Mouse (Mus musculus): ENCODE data around the gene Krtcap3. TPM values are rescaled to one million over a fixed set of nuclear protein-coding genes. Genes with fewer than 3 reads are reported as not detected.

Gene Krtcap3
- total RNA-seq, 2 experiments from 2014 or later = 1.3 to 2.4 TPM

DNA sequence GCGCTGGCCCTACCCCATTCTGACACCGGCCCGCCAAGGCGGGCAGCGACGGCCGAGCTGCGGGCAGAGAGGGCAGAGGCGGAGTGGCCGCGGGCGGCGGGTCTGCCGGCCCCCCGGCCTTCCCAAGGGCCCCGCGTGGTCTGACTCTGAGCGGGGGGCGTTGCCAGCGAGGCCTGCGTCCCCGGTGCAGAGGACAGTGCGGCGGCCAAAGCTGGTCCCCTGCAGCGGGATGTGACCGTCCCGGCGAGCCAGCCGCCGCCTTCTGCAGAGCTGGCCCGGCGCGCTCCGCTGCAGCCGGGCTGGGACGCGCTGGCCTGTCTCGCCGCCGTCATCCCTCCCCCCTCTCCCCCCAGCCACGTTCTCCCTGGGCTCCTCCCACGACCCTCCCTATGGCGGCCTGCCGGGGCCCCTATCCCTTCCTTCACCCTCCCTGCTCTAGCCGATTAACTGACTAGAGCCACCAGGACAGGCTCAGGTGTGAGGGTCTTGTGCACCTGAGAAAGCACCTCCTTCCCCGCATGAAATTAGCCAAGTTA lies 44.2 kb downstream of the Krtcap3 start, which contains the start of gene Fndc4:
Fndc4 (minus strand) TSS at position 475 of the 536 bp plus-strand sequence.
- peak; percentile 49 to 52 for DNase-seq (ENCODE audit: low spot score in 2 of 2)

GRCm38 (mm10) chr5:31297047-31297757 lies 45.7 kb downstream of the Krtcap3 start, which contains the start of gene Gckr:
Gene Gckr, plus strand, starts transcription at chr5:31297443.
- DNase-seq (ENCODE audit: low spot score in 2 of 2) = no peak
- intact Hi-C loops (cut with DNase I) = loop anchor here (10.0 kb wide), 1 partner anchor 332 kb away; the partner anchor contains the start of genes Preb and Tcf23

More for the DNA sequence above, 44.2 kb downstream of the Krtcap3 start, which contains the start of gene Fndc4:
- intact Hi-C loops (cut with DNase I) = loop anchor here (10.0 kb wide), 1 partner anchor 331 kb away; the partner anchor contains the start of genes Preb and Tcf23

DNA sequence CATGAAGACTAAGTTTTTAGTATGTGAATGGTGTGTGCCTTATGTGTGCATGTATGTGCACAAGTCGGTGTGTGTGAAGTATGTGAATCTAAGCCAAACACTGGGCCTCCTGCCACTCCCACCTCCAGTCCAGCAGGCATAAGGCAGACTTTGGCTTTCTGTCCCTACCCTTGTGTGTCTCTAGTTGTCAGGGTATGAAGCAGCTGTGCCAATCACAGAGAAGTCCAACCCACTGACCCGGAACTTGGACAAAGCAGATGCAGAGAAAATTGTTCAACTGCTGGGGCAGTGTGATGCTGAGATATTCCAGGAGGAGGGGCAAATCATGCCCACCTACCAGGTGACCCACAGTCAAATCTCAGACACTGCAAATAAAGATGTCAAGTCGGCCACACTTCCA lies 46.5 kb downstream of the Krtcap3 start:
- intact Hi-C loops (cut with DNase I) = loop anchor here (10.0 kb wide), 1 partner anchor 333 kb away; the partner anchor contains the start of genes Preb and Tcf23
- no peak for DNase-seq (ENCODE audit: low spot score in 2 of 2)

- intact Hi-C loops (cut with DNase I) = loop anchor here (10.0 kb wide), 1 partner anchor 334 kb away; the partner anchor contains the start of genes Preb and Tcf23
Measured at GRCm38 (mm10) chr5:31298486-31298885, 47.0 kb downstream of the Krtcap3 start.

DNA sequence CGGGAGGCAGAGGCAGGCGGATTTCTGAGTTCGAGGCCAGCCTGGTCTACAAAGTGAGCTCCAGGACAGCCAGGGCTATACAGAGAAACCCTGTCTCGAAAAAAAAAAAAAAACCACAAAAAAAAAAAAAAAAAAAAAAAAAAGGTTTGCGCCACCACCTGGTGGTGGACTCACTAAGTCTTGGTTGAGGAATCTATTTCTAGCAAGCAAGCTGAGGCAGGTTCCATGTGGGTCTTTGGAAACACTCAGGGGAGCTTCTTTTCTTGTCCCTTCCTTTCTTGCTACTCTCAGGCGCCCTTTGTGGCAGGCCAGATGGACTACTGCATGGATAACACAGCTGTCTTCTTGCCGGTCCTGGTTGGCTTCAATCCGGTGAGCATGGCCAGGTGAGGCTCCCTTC lies 50.4 kb downstream of the Krtcap3 start:
- intact Hi-C loops (cut with DNase I) = no loop called here

More at GRCm38 (mm10) chr5:31298486-31298885, 47.0 kb downstream of the Krtcap3 start:
- DNase-seq (ENCODE audit: low spot score in 2 of 2) = no peak

More for the DNA sequence above, 50.4 kb downstream of the Krtcap3 start:
- DNase-seq (ENCODE audit: low spot score in 2 of 2) = no peak

Other genes starting within 250 kb of the Krtcap3 start
- gene Atraid, start 203.4 kb upstream of the Krtcap3 start, total RNA-seq (2021) = 10 to 100 TPM; 70.8 to 71.4 TPM
- gene Slc5a6, start 202.8 kb upstream of the Krtcap3 start, total RNA-seq (2021) = 10 to 100 TPM; 12.4 to 16.7 TPM
- 10 to 100 TPM; 17.4 to 25.5 TPM for gene Cad, start 196.9 kb upstream of the Krtcap3 start, total RNA-seq (2021)
- gene Dnajc5g, start 145.4 kb upstream of the Krtcap3 start, total RNA-seq (2021) = not detected
- gene Slc30a3, start 143.5 kb upstream of the Krtcap3 start, total RNA-seq (2021) = 100 to 1,000 TPM; 163 to 170 TPM
- 1 to 10 TPM; 2.5 to 4.0 TPM for gene Trim54, start 135.0 kb upstream of the Krtcap3 start, total RNA-seq (2021)
- 1 to 10 TPM; 1.5 to 2.2 TPM for gene Ucn, start 112.9 kb upstream of the Krtcap3 start, total RNA-seq (2021)
- gene Mpv17, start 97.4 kb upstream of the Krtcap3 start, total RNA-seq (2021) = 10 to 100 TPM; 47.5 to 48.6 TPM
- 1 to 10 TPM; 3.5 to 3.8 TPM for gene Gm29609, start 71.8 kb upstream of the Krtcap3 start, total RNA-seq (2021)
- 10 to 100 TPM; 53.3 to 57.8 TPM for gene Gtf3c2, start 71.5 kb upstream of the Krtcap3 start, total RNA-seq (2021)
- 10 to 100 TPM; 72.2 to 75.5 TPM for gene Snx17, start 58.5 kb upstream of the Krtcap3 start, total RNA-seq (2021)
- 10 to 100 TPM; 39.0 to 44.2 TPM for gene Eif2b4, start 58.3 kb upstream of the Krtcap3 start, total RNA-seq (2021)
- 10 to 100 TPM; 27.1 to 27.3 TPM for gene Zfp513, start 49.4 kb upstream of the Krtcap3 start, total RNA-seq (2021)
- gene Ppm1g, start 31.0 kb upstream of the Krtcap3 start, total RNA-seq (2021) = 10 to 100 TPM; 71.3 to 72.1 TPM
- gene Nrbp1, start 10.8 kb upstream of the Krtcap3 start, total RNA-seq (2021) = 10 to 100 TPM; 81.8 to 83.1 TPM
- not detected for gene Gm9970, start 10.5 kb upstream of the Krtcap3 start, total RNA-seq (2021)
- gene Ift172, start 39.4 kb downstream of the Krtcap3 start, total RNA-seq (2021) = 10 to 100 TPM; 78.8 to 91.5 TPM
- 100 to 1,000 TPM; 134 to 158 TPM for gene Fndc4, start 44.4 kb downstream of the Krtcap3 start, total RNA-seq (2021)
- not detected for gene Gckr, start 45.8 kb downstream of the Krtcap3 start, total RNA-seq (2021)
- gene Zfp512, start 200.7 kb downstream of the Krtcap3 start, total RNA-seq (2021) = 10 to 100 TPM; 48.8 to 49.0 TPM
- gene 4930548H24Rik, start 234.0 kb downstream of the Krtcap3 start, total RNA-seq (2021) = under 1 TPM; 0.16 to 0.30 TPM
- 10 to 100 TPM; 27.6 to 30.0 TPM for gene Gpn1, start 243.1 kb downstream of the Krtcap3 start, total RNA-seq (2021)